Mouse (Mus musculus) embryonic facial prominence, embryonic 13.5 days (tissue): ENCODE measurements around the gene Cntn5. TPM values are rescaled to one million over a fixed set of nuclear protein-coding genes. Genes with fewer than 3 reads are reported as not detected.

Experiments
- ATAC-seq: fragments of 200-750 bp; cut with Nextera tagmentation; 2 replicates; pipeline ENCODE4 v1.8.0; 2017; ENCODE audit warnings: low read depth; ENCODE audit not compliant: insufficient number of reproducible peaks, insufficient read depth, low FRiP score, low TSS enrichment
- H3K27ac ChIP-seq: fragments of 300-500 bp; sonication (generic); 2 replicates; pipeline ENCODE4 v1.5.1; 2015; ENCODE audit warnings: moderate library complexity, mild to moderate bottlenecking, inconsistent platforms
- H3K27me3 ChIP-seq: fragments of 300-500 bp; sonication (generic); 2 replicates; pipeline ENCODE4 v1.6.1; 2015; ENCODE audit warnings: mild to moderate bottlenecking, inconsistent platforms
- H3K36me3 ChIP-seq: fragments of 300-500 bp; sonication (generic); 2 replicates; pipeline ENCODE4 v1.6.1; 2015; ENCODE audit warnings: mild to moderate bottlenecking, inconsistent platforms
- H3K4me1 ChIP-seq: fragments of 300-500 bp; sonication (generic); 2 replicates; pipeline ENCODE4 v1.6.1; 2015; ENCODE audit warnings: inconsistent platforms
- H3K4me2 ChIP-seq: fragments of 300-500 bp; sonication (generic); 2 replicates; pipeline ENCODE4 v1.6.1; 2015; ENCODE audit warnings: moderate library complexity, mild to moderate bottlenecking, inconsistent platforms
- H3K4me3 ChIP-seq: fragments of 300-500 bp; sonication (generic); 2 replicates; pipeline ENCODE4 v1.5.1; 2015; ENCODE audit warnings: mild to moderate bottlenecking, inconsistent platforms
- H3K9ac ChIP-seq: fragments of 300-500 bp; sonication (generic); 2 replicates; pipeline ENCODE4 v1.6.1; 2015; ENCODE audit warnings: mild to moderate bottlenecking, inconsistent platforms
- H3K9me3 ChIP-seq: fragments of 300-500 bp; sonication (generic); 2 replicates; pipeline ENCODE4 v1.6.1; 2016; ENCODE audit warnings: inconsistent platforms
- WGBS: fragments of 180-500 bp; shearing (Covaris S2); methylation state at CpG from one replicate; pipeline ENCODE4 v1.1.7; 2015; ENCODE audit warnings: mixed read lengths; 5-methylcytosine and 5-hydroxymethylcytosine counted together
- polyA plus RNA-seq: library from polyadenylated mRNA; unstranded; fragments of >200 nt; fragmentation: Nextera tagmentation; extraction: Ambion mirVana; gene quantifications from 2 replicates; pipeline ENCODE4 v1.2.1, GENCODE M21; 2015

Gene Cntn5
- polyA plus RNA-seq, 1 experiment from 2014 or later: 3.4 TPM

- H3K4me2 ChIP-seq: no peak overlapping the region
- ATAC-seq: no peak
- no peaks in the 10 kb centered on the region for H3K36me3 ChIP-seq
- WGBS: 51% methylated on average over 7 of the region's 7 CpGs
- no peaks in the 10 kb centered on the region for H3K4me1 ChIP-seq
- H3K9ac ChIP-seq: no peak overlapping the region
- H3K27ac ChIP-seq: no peak overlapping the region
- no peaks in the 10 kb centered on the region for H3K9me3 ChIP-seq
- H3K27me3 ChIP-seq: no peaks in the 10 kb centered on the region
- H3K4me3 ChIP-seq: no peak overlapping the region
These were observed 378.5 kb downstream of the Cntn5 start for GRCm38 (mm10) chr9:10525915-10526667.

DNA sequence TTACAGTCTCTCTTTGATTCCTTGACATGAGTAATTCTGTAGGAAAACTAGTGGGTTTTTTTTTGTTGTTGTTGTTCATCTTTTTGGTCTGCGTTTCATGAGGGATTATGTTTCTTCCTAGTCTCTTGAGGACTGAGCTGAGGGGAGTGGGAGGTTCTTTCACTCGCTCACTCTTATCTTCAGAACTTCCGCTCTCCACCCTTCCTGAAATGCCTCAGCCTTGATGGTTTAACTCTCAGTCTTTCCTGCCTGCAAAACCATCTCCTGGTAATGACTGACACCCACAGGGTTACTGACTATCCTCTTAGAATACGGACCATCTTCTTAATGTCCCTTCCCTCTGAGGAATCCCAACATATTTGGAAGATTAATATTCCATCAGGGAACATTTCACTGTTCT lies 382.0 kb downstream of the Cntn5 start:
- WGBS: 68% methylated on average over 4 of the region's 4 CpGs
- no peaks in the 10 kb centered on the region for H3K36me3 ChIP-seq

DNA sequence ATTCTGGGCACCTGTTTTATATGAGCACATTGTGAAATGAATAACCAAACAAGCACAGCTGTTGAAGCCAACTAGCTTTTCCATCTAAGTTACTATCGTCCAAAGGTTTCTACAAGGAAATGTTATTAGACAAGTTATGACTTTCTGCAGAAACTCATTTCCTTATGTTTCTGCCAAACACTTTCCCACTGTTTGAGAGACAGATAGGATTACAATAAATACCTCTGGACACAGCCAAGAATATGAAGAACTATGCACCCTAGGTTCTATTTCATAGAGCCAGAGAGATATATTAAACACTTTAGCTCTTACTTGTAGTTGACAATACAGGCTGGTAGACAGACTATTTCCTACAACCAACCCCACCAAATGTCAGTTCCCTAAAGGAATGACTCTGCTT lies 383.5 kb downstream of the Cntn5 start:
- Histone ChIP-seq H3K4me3 (no peak overlapping the region), H3K4me1 (no peaks in the 10 kb centered on the region), H3K9ac (no peak overlapping the region), H3K27ac (no peak overlapping the region), H3K27me3 (no peaks in the 10 kb centered on the region), H3K9me3 (no peaks in the 10 kb centered on the region), H3K36me3 (no peaks in the 10 kb centered on the region), H3K4me2 (no peak overlapping the region)
- ATAC-seq: no peak
- WGBS: 61% methylated on average over 1 of the region's 1 CpGs

More for the DNA sequence above, 382.0 kb downstream of the Cntn5 start:
- Histone ChIP-seq H3K9me3 (no peaks in the 10 kb centered on the region), H3K4me2 (no peak overlapping the region), H3K4me3 (no peak overlapping the region), H3K4me1 (no peaks in the 10 kb centered on the region), H3K27ac (no peak overlapping the region), H3K27me3 (no peaks in the 10 kb centered on the region), H3K9ac (no peak overlapping the region)
- no peak for ATAC-seq

- Histone ChIP-seq H3K9ac (no peak overlapping the region), H3K4me2 (no peak overlapping the region), H3K4me1 (peaks cover 7% of the 10 kb centered on the region; the same call in 1 of the 2 replicates), H3K27me3 (no peaks in the 10 kb centered on the region), H3K36me3 (no peaks in the 10 kb centered on the region), H3K9me3 (no peaks in the 10 kb centered on the region), H3K4me3 (no peak overlapping the region), H3K27ac (no peak overlapping the region)
- no peak for ATAC-seq
These were observed 412.3 kb downstream of the Cntn5 start for GRCm38 (mm10) chr9:10492243-10492642.

GRCm38 (mm10) chr9:10471484-10472125 lies 433.0 kb downstream of the Cntn5 start:
- Histone ChIP-seq H3K9ac (no peak overlapping the region), H3K4me2 (no peak overlapping the region), H3K27me3 (no peaks in the 10 kb centered on the region), H3K27ac (no peak overlapping the region), H3K9me3 (no peaks in the 10 kb centered on the region), H3K36me3 (no peaks in the 10 kb centered on the region), H3K4me1 (no peaks in the 10 kb centered on the region; the same call in none of the 2 replicates), H3K4me3 (no peak overlapping the region)
- WGBS: 41% methylated on average over 4 of the region's 4 CpGs
- no peak for ATAC-seq

GRCm38 (mm10) chr9:10464758-10465157 lies 439.8 kb downstream of the Cntn5 start:
- no peak overlapping the region for H3K4me2 ChIP-seq
- no peaks in the 10 kb centered on the region for H3K4me1 ChIP-seq
- H3K36me3 ChIP-seq: no peaks in the 10 kb centered on the region
- no peak for ATAC-seq
- H3K27ac ChIP-seq: no peak overlapping the region
- no peaks in the 10 kb centered on the region for H3K27me3 ChIP-seq
- H3K9ac ChIP-seq: no peak overlapping the region
- H3K9me3 ChIP-seq: no peaks in the 10 kb centered on the region
- H3K4me3 ChIP-seq: no peak overlapping the region

DNA sequence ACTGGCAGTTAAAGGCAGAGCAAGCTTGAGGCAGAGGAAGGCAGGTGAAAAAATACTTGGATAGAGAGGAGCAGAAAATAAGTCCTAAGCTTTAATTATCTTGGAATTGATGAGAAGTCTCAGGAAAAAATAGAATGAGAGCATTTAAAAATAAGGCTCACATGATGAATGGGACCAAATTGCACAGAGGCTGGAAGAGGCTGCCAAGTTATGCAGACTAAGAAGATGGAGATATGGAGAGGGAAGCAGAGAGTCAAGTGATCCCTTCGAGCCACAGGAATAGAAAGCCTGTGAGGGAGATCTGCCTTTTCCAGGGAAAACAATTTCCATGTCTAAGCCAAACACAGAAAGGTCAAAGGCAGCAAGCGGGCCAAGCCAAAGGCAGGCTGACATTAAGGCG lies 446.7 kb downstream of the Cntn5 start:
- Histone ChIP-seq H3K9ac (no peak overlapping the region), H3K4me3 (no peak overlapping the region), H3K36me3 (no peaks in the 10 kb centered on the region), H3K4me1 (no peaks in the 10 kb centered on the region), H3K4me2 (no peak overlapping the region), H3K9me3 (no peaks in the 10 kb centered on the region), H3K27me3 (no peaks in the 10 kb centered on the region), H3K27ac (no peak overlapping the region)
- no peak for ATAC-seq
- 49% methylated on average over 3 of the region's 3 CpGs for WGBS

DNA sequence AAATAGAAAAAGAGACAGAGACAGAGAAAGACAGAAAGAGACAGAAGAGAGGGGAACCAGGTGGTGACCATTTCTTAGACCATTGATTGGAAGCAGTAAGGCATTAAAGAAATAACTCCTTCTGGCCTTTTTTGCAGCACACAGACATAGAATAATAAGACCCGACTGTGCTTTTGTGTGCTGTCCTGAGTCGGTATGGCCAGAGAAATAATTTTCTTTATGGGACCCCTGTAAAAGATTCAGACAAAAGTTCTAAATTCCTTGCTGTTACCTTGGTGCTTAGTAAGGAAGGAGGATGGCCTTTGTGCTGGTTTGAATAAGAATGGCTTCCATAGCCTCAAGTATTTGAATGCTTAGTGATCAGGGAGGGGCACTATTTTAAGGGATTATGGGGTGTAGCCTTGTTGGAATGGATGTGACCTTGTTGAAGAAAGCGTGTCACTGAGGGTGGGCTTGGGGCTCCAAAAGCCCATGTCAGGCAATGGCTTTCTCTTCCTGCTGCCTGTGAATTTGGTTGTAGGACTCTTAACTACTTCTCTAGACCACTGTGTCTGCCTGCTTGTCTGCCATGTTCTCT lies 455.5 kb downstream of the Cntn5 start:
- Histone ChIP-seq H3K36me3 (no peaks in the 10 kb centered on the region), H3K4me1 (no peaks in the 10 kb centered on the region), H3K27me3 (no peaks in the 10 kb centered on the region), H3K9ac (no peak overlapping the region), H3K9me3 (no peaks in the 10 kb centered on the region), H3K27ac (no peak overlapping the region), H3K4me3 (no peak overlapping the region), H3K4me2 (no peak overlapping the region)
- WGBS: 76% methylated on average over 3 of the region's 3 CpGs
- ATAC-seq: no peak

DNA sequence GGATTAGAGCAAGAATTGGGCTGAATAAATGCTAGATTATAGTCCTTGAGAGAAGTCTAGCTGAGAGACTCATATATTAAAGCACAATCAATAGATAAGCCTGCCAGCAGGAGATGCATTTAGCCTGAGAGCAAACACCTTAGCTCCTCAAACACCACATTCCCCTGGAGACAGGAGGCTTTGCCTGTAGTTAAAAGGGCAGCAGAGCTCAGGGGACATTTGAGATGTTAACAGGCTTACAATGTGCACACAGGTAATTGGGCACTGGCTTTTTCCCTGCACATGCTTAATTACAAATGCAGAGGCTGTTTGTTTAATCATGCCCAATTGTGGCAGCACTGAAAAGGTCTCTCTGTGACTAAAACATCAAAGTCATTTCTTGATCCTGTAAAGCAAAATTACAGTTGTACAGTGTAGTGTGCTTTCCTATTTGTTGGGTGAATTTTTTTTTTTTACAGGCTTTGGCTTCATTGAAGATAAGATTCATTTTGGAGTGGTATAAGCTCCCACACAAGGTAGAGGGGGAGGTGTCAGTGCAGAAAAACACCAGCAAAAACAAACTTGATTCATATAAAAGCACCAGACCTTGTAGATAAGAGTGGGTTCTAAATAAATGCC lies 457.2 kb downstream of the Cntn5 start:
- Histone ChIP-seq H3K4me3 (no peak overlapping the region), H3K27ac (no peak overlapping the region), H3K9me3 (no peaks in the 10 kb centered on the region), H3K4me1 (no peaks in the 10 kb centered on the region), H3K4me2 (no peak overlapping the region), H3K9ac (no peak overlapping the region), H3K36me3 (no peaks in the 10 kb centered on the region), H3K27me3 (no peaks in the 10 kb centered on the region)
- no peak for ATAC-seq

DNA sequence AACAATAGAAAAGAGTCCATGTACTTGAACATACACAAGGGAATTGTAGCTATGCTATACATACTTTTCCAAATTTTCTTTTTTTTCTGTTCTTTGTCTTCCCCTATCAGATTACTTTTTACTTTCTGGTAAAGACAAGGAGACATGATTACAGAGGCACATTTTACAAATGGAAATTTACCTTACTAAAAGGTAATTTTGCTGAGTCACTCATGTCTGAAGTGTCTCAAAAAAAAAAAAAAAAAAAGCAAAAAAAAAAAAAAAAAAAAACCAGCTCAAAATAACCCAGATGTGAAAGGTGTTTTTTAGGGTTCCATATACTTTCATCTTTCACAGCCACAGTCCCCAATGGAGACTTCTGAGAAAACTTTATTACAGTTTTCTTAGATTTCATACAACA lies 492.5 kb downstream of the Cntn5 start:
- H3K27ac ChIP-seq: no peak overlapping the region
- no peak overlapping the region for H3K4me2 ChIP-seq

DNA sequence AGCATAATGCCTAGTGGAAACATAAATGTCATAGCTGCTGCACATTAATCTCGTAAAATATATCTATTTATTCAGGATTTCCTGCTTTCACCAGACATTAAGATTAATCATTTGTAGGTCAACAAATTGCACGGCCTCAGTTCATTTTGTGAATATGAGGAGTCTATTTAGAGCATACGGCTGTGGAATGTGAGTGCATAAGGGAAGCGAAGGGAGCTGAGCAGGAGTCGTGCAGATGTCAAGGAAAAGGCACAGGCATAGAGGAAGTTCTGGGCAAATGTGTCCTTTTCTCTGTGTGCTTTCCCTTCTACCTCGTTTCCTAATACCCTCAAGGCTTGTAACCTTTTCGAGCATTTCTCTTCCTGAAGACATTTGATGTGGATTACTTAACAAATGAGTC lies 504.5 kb downstream of the Cntn5 start:
- H3K9ac ChIP-seq: no peak overlapping the region
- no peak for ATAC-seq
- no peak overlapping the region for H3K27ac ChIP-seq
- H3K4me1 ChIP-seq: no peaks in the 10 kb centered on the region
- no peaks in the 10 kb centered on the region for H3K9me3 ChIP-seq
- 46% methylated on average over 7 of the region's 7 CpGs for WGBS
- H3K4me3 ChIP-seq: no peak overlapping the region
- no peaks in the 10 kb centered on the region for H3K27me3 ChIP-seq
- no peaks in the 10 kb centered on the region for H3K36me3 ChIP-seq
- H3K4me2 ChIP-seq: no peak overlapping the region

More for the DNA sequence above, 492.5 kb downstream of the Cntn5 start:
- no peak overlapping the region for H3K4me3 ChIP-seq
- H3K4me1 ChIP-seq: no peaks in the 10 kb centered on the region
- H3K9me3 ChIP-seq: no peaks in the 10 kb centered on the region
- no peak for ATAC-seq
- no peaks in the 10 kb centered on the region for H3K27me3 ChIP-seq
- H3K9ac ChIP-seq: no peak overlapping the region
- no peaks in the 10 kb centered on the region for H3K36me3 ChIP-seq

- Histone ChIP-seq H3K9ac (no peak overlapping the region), H3K27me3 (no peaks in the 10 kb centered on the region), H3K4me3 (no peak overlapping the region), H3K9me3 (no peaks in the 10 kb centered on the region), H3K4me1 (no peaks in the 10 kb centered on the region), H3K4me2 (no peak overlapping the region), H3K36me3 (no peaks in the 10 kb centered on the region), H3K27ac (no peak overlapping the region)
- ATAC-seq: no peak
- 87% methylated on average over 2 of the region's 2 CpGs for WGBS
These were observed 514.7 kb downstream of the Cntn5 start for GRCm38 (mm10) chr9:10389863-10390262.
